Mouse (Mus musculus): ENCODE measurements around the gene Cops3.
"Not testable (repeated sequence)": the region's sequence is repeated elsewhere in the genome, so short reads cannot be mapped to it uniquely, and the experiment has no call there.

Gene Cops3

DNA sequence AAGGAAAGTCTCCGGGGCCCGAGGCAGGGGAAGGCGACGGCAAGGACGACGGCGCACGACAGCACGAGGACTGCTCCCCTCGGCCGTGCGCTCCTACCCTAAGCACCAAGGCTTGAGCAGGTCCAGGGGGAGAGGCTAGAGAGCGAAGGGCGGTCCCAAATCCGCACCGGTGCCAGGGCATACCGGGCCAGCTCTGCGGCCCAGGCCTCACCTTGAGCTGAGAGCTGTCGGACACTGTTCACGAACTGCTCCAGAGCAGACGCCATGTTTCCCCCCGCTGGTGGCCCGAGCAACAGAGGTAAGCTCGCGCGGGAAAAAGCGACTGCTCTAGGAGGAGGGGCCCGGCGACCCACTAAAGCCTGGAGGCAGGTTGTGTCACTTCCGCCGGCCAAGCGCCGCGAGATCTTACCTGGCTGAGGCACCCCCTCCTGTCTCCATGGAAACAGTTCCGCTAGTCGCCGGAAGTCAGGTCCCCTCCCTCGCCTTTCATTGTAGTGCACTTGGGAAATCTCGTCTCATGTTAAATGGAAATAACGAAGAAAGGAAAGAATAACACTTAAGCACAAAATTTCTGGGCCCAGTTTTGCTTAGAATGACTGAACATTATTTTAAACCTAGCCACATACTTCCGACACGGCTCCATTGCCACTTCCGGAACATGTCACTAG is at the start of gene Cops3:
Cops3 (minus strand) TSS at position 380 of the 668 bp plus-strand sequence.
- DNase-seq (ENCODE audit: low spot score in 2 of 2): peak; percentile 90 to 95

DNA sequence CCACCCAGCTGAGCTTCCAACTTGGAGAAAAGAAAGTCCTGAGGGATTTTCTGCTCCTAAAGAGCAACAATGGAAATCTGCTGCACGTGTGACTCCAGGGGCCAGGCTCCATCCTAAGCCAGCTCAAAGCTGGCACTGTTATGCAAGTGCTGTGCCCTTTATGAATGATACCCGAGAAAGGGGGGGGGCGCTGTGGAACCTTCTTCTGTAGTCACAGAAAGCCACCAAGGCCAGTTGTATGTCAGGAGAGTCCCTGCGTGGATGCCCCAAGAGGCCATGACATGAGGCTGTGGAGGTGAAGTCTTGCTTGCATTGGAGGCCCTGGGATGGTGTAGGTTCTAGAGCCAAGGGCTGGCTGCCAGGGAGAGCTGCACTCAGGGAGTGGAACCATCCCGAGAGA is 48.5 kb upstream of the Cops3 start:
- no peak for DNase-seq (ENCODE audit: low spot score in 2 of 2)

DNA sequence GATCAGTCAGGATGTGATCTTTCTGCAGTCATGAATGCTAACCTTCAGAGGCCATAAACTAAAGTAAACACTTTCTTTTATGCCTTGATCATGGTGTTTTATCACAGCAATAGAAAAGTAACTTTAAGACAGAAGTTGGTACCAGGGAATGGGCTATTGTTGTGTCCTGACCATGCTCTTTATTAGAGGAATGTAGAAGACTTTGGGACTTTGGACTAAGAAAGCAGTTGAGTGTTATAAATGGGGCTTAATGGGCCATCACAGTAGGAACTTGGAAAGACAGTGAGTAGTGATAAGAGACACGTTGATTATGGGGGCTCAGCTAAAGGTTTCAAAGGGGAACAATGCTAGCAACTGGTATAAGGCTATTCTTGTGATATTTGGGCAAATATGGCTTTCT is 47.3 kb upstream of the Cops3 start:
- DNase-seq (ENCODE audit: low spot score in 2 of 2): no peak

DNA sequence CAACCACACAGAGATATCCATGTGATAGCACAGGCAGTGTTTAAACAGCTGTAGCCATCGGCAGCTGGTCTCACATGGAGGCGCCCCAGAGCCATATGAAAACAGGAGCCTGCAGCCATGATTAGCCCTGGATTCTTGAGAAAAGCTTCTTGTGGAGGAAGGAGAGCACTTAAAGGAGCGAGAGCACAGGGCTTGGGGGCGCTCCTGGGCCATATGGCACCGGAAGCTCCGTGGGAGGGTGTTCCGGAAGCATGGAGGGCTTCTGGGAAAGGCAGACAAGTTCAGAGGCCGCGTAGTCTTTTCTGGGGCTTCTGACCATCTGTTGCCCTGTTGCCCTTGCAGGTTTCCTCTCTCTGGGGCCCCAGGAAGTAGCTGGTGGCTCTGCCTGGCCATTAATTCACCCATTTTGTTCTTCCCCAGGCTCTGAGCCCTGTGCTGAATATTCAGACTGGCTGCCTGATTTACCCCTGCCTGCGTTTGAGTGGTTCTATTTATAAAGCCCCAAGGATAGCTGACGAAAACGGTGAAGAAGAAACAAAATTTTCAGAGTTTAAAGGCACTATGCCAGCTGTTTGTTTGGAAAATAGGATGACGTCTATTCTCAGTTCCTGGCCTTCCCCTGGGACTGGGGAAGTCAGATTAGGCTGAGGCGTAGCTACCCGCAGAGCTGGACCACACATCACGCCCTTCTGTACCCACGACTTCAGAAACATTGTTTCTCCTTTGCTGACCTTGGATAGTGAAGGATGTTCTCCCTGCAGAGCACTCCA is 45.8 kb upstream of the Cops3 start:
- DNase-seq (ENCODE audit: low spot score in 2 of 2): no peak

DNA sequence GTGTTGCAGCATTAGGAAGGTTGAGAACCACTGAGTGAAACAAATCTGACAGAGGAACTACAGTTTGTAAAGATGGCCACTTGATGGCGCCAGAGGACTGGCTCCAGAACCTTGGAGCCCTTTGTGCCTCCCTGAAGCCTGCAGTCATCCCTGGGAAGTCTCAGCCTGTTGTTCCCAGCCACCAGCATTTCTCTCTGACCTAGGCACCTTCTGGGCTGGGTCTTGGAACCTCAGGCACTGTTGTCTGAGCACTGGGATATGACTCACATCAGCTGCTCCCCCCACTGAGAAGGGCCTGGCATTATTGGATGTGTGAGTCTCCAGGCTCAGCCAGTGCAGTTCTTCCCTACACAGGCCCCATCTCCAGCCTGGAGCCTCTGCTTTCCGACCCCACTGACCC is 40.4 kb upstream of the Cops3 start:
- peak; percentile 36 to 68 for DNase-seq (ENCODE audit: low spot score in 2 of 2)

- DNase-seq (ENCODE audit: low spot score in 2 of 2): no peak
These were observed 32.5 kb upstream of the Cops3 start for GRCm38 (mm10) chr11:59872124-59872523.

- no peak for DNase-seq (ENCODE audit: low spot score in 2 of 2)
These were observed 24.7 kb upstream of the Cops3 start for GRCm38 (mm10) chr11:59864316-59864715.

DNA sequence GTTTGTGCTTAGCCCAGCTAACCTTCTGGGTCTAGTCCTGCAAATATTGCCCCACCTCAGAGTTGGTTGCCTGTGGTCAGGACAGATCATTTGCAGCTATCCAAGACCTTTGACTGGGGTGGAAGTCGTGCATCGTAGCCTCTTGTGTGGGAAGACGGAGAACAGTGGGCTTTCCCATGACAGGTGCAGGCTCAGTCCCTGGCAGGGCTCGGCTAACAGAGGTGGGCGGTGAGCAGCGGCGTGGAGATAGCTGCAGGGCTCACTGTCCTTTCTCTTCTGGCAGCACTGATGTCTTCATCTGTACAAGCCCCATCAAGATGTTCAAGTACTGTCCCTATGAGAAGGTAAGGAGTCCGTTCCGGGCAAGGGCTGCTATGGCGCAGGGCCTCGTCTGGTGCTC is 20.8 kb upstream of the Cops3 start:
- DNase-seq (ENCODE audit: low spot score in 2 of 2): peak in 1 of 2 experiments; percentile 42

- DNase-seq (ENCODE audit: low spot score in 2 of 2): no peak
These were observed 13.2 kb upstream of the Cops3 start for GRCm38 (mm10) chr11:59852865-59853264.

- peak in 1 of 2 experiments; percentile 60 for DNase-seq (ENCODE audit: low spot score in 2 of 2)
These were observed 8.6 kb upstream of the Cops3 start for GRCm38 (mm10) chr11:59847891-59848884.

GRCm38 (mm10) chr11:59847131-59847530 is 7.5 kb upstream of the Cops3 start:
- DNase-seq (ENCODE audit: low spot score in 2 of 2): peak in 1 of 2 experiments; percentile 22

DNA sequence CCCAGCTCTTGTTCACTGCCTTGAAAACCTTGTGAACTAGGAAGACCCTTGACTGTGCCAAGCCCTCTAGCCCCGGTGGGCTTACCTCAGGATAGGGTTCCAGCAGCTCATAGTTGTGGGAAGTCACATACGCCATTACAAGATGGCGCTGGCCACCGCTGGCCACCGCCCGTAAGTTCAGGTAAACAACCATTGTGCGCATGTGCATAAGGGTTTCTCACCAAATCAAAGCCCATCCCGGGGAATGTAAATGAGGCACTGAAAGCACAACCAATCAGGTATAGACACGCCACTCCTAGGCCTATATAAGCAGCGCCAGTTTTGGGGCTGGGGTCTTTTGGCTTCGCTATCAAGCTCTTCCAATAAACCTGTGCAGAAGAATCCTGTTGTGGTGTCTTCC is 6.7 kb upstream of the Cops3 start:
- DNase-seq (ENCODE audit: low spot score in 2 of 2): no peak

DNA sequence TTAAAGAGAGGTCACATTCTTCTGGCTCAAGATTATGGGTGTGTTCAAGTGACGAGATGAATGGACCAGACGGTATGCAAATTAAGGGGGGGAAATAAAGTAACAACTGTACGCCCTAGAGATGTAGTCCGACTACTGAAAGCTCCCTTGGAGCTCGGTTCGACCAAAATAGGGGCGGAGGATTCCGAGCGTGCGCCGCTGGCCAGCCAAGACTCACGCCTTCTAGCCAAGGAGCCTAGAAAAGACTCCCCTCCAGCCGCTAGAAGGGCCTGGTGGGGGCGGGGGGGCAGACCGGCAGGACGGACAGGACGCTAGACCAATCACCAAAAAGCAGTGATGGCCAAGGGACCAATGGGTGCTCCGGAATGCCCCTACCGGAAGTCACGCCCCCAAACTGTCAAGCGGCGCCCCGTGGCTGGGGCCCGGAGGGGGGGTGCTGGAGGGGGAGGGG is 605 bp downstream of the Cops3 start, which contains the start of gene Nt5m:
Nt5m (plus strand) TSS at position 440 of the 451 bp plus-strand sequence.
- DNase-seq (ENCODE audit: low spot score in 2 of 2): peak; percentile 79 to 93

- no peak for DNase-seq (ENCODE audit: low spot score in 2 of 2)
These were observed 1.2 kb downstream of the Cops3 start for GRCm38 (mm10) chr11:59838426-59838825.

DNA sequence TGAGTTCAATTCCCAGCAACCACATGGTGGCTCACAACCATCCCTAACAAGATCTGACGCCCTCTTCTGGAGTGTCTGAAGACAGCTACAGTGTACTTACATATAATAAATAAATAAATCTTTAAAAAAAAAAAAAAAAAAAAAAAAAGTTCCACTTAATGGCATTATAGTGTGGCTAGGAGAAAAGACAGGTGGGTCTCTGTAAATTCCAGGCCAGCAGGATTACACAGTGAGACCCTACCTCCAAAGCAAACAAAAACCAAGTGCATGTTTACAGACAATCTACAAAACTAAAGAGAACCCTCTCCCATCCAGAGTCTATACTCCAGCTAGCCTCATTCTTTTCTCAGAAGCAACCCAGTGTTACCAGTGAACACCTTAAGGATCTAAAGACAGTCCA is 1.8 kb downstream of the Cops3 start:
- DNase-seq (ENCODE audit: low spot score in 2 of 2): not testable (repeated sequence)

DNA sequence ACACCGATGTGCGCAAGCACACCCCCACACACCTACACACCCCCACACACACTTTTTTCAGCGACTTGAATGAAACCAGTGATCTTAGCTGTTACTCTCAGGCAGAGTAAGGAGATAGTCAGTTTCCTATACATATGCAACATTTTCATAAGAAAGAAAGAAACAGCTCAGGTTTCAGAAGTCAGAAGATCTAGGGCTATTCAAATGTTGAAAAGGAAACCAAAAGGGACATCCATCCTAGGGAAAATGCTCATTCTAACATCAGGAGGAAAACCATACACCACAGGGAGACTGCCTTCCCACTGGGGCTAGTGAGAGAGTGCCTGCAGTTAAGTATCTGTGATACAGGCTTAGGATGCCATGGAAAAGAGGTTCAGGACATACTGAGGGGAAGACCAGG is 18.0 kb downstream of the Cops3 start:
- no peak for DNase-seq (ENCODE audit: low spot score in 2 of 2)

DNA sequence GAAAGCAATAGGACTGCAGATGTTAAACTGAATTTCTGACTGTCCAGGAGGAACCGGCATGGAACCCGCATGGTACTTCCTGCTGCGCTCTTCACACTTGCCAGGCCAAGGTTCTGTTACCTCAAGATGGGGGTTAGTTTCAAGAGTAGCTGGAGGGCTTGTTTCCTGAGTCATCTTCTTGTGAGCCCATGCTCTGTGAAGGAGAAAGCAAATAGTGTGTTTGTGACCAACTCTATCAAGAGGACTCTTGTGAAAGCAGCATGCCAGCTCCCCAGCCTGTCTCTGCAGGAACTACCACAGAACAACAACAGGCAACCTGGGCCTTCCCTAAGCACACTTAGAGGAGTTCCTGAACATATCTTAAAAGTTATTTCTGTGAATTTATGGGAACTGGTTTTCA is 21.7 kb downstream of the Cops3 start:
- no peak for DNase-seq (ENCODE audit: low spot score in 2 of 2)

GRCm38 (mm10) chr11:59815482-59816065 is 24.1 kb downstream of the Cops3 start:
- no peak for DNase-seq (ENCODE audit: low spot score in 2 of 2)

GRCm38 (mm10) chr11:59814936-59815335 is 24.7 kb downstream of the Cops3 start:
- no peak for DNase-seq (ENCODE audit: low spot score in 2 of 2)

GRCm38 (mm10) chr11:59814311-59814710 is 25.3 kb downstream of the Cops3 start:
- no peak for DNase-seq (ENCODE audit: low spot score in 2 of 2)

GRCm38 (mm10) chr11:59813276-59813675 is 26.4 kb downstream of the Cops3 start:
- no peak for DNase-seq (ENCODE audit: low spot score in 2 of 2)
